Mouse (Mus musculus): Measurements from ENCODE around the gene Ascc2. TPM values are rescaled to one million over a fixed set of nuclear protein-coding genes. Genes with fewer than 3 reads are reported as not detected.
"Not testable (repeated sequence)": the region's sequence is repeated elsewhere in the genome, so short reads cannot be mapped to it uniquely, and the experiment has no call there.

The Ascc2 gene
- total RNA-seq, 2 experiments from 2014 or later, result 14.9 to 15.3 TPM

GRCm38 (mm10) chr11:4679441-4679832 lies 41.9 kb downstream of the Ascc2 start:
- DNase-seq, result no peak
- intact Hi-C loops (cut with DNase I), result no loop called here

DNA sequence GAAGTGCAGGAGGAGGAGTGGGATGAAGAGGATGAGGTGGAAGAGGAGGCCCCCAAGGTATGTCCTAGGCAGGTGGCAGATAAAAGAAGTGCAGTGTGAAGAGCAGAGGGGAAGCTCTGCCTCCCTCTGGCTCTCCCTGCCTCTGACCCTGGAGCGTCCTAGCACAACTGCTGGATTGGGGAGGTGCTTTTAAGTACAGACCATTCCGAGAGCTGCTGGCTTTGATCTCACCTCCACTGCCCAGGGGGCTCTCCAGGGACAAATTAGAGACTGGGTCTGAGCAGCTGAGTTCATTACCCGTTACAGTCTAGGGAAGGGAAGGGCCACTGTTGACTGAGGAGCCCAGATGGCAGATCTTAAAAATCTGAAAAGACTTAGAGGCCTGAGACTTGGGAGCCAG lies 42.6 kb downstream of the Ascc2 start:
- DNase-seq, result no peak
- intact Hi-C loops (cut with DNase I), result no loop called here

DNA sequence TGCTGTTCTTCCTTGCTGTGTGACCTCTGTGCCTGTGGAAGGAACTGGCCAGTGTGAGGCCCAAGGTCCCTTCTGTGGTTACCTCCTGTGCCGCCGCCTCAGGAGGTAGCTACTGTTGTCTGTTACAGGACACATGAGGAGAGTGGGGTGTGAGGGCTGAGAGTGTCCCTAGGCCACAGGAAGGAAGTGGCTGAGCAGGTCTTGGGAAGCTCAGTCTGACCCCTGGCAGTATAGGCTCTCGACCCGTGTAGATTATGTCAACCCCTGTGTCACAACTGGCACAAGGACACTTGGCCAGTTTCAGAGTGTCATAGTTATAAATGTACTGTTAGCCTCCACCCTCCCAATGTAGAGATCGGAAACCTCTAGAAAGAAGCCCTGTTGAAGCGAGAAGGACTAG lies 46.0 kb downstream of the Ascc2 start:
- intact Hi-C loops (cut with DNase I), result no loop called here

DNA sequence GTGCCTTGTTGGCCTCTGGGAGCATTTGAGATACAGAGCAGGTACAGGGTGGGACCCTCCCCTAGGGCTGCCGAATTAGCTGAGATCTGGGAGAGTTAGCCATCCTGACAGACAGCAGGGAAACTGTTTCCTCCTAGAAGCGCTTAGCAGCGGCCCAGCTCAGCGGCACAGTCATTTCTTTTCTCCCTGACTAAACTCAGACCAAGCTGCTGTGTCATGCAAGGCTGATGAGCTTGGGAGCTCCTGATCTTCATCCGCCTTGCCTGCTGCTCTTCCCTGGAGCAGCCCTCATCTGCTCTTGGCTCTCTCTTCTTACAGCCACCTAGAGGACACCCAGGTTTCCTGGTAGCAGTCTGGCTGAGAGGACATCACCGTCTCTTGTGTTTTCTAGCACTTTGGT lies 46.6 kb downstream of the Ascc2 start:
- intact Hi-C loops (cut with DNase I), result no loop called here
- no peak for DNase-seq

More for the DNA sequence above, 46.0 kb downstream of the Ascc2 start:
- DNase-seq, result no peak

DNA sequence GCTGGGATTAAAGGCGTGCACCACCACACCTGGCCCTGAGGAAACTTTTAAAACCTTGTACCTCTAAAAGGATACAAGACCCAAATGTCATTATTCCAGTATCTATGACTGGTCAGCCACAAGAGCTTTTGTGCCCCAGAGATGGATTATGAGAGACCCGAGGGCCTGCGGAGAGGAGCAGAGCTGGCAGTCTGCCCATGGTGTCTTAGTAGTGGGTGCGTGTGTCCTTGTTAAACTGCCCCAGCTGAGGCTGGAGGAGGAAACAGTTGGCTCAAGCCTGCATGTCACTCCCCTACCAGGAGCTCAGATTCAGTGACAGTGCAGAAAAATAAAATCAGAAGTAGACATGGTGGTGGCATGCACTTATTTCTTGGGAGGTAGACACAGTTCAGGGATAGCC lies 47.5 kb downstream of the Ascc2 start:
- DNase-seq, result no peak
- intact Hi-C loops (cut with DNase I), result loop anchor here (5.0 kb wide), 1 partner anchor 248 kb away; no protein-coding TSS in a partner anchor

GRCm38 (mm10) chr11:4685510-4685909 lies 48.0 kb downstream of the Ascc2 start:
- intact Hi-C loops (cut with DNase I), result loop anchor here (5.0 kb wide), 1 partner anchor 248 kb away; no protein-coding TSS in a partner anchor
- no peak for DNase-seq

DNA sequence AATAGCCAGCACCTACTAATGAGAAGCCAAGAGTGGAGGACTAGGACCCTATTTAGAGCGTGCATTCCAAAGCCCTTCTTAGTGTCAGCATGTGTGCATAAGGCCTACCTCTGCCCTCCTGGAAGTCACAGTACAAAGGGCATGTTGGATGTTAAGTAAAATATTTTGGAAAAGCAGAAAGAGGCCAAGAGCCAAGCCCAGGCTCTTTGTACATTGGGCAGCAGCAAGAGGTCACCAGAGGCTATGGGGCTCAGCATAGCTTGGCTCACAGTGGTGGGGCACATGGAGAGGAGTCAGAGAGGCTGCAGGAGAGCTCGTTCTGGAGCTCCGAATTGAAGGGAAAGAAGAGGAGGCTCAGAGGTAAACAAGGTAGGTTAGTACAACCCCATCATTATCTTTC lies 49.5 kb downstream of the Ascc2 start:
- intact Hi-C loops (cut with DNase I), result loop anchor here (5.0 kb wide), 1 partner anchor 250 kb away; no protein-coding TSS in a partner anchor
- DNase-seq, result no peak

GRCm38 (mm10) chr11:4687874-4688273 lies 50.3 kb downstream of the Ascc2 start:
- no peak for DNase-seq
- intact Hi-C loops (cut with DNase I), result loop anchor here (5.0 kb wide), 1 partner anchor 251 kb away; no protein-coding TSS in a partner anchor

- DNase-seq, result no peak
- intact Hi-C loops (cut with DNase I), result loop anchor here (5.0 kb wide), 1 partner anchor 252 kb away; no protein-coding TSS in a partner anchor
These were observed 51.3 kb downstream of the Ascc2 start for GRCm38 (mm10) chr11:4688632-4689380.

- intact Hi-C loops (cut with DNase I), result no loop called here
- DNase-seq, result no peak
These were observed 52.8 kb downstream of the Ascc2 start for GRCm38 (mm10) chr11:4690353-4690752.

GRCm38 (mm10) chr11:4691213-4691612 lies 53.7 kb downstream of the Ascc2 start:
- no peak for DNase-seq
- intact Hi-C loops (cut with DNase I), result no loop called here

GRCm38 (mm10) chr11:4692162-4692561 lies 54.6 kb downstream of the Ascc2 start:
- DNase-seq, result no peak
- intact Hi-C loops (cut with DNase I), result no loop called here

DNA sequence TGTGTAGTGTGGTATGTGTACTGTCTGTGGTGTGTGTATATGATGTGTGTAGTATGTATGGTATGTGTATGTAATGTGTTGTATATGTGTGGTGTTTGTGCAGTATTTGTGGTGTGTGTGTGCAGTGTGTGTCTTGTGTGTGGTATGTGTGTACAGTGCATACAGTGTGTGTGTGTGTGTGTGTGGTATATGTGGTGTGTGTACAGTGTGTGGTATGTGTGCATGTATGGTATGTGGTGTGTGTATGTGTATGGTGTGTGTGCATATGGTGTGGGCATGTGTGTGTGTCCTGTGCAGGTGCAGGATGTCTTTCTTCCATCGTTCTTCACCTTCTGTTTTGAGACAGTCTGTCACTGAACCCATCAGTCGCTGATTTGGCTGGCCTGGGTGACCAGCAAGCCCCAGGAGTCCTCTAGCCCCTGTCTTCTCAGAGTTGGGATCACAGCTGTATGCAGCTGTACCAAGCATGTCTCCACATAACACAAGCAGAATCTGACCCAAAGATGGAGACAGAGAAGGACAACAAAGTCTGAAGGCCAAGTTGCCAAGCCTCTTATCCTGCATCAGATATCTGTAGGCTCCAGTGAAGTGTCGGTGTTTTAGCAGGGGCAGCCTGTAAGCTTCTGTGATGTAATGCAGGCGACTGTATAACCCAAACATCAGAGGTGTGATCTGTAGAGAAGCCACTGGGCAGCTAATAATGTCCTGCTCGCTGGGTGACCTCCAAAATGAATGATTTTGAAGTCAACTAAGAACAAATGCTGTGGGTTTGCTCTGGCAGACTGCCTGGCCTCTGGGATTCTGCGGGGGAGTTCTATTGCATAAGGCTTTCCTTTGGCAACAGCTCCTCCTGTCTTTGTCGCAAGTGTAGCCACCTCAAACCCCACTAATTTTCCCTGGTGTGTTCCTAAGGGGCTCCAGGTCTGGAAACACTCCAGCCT lies 59.8 kb downstream of the Ascc2 start:
- intact Hi-C loops (cut with DNase I), result no loop called here
- peak; percentile 59 to 67 for DNase-seq

GRCm38 (mm10) chr11:4700726-4701125 lies 63.2 kb downstream of the Ascc2 start:
- intact Hi-C loops (cut with DNase I), result no loop called here
- no peak for DNase-seq

DNA sequence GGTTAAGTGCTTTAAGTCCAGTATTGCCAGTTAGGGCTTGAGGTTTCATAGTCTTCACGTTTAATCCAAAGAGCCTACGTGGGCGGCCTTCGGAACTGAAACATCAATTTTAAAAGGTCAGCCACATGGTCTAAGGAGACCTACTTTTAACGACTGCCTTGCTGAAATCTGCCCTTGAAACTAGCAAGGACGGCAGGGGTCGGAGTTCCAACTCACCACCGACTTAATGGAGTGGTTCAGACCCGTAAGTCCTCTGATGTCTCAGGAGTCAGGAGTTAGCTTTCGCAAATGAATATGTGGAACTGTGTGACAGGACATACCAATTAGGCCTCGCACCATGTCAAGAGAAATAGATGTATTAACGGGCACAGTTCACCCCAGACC lies 66.1 kb downstream of the Ascc2 start:
- intact Hi-C loops (cut with DNase I), result no loop called here
- no peak for DNase-seq

DNA sequence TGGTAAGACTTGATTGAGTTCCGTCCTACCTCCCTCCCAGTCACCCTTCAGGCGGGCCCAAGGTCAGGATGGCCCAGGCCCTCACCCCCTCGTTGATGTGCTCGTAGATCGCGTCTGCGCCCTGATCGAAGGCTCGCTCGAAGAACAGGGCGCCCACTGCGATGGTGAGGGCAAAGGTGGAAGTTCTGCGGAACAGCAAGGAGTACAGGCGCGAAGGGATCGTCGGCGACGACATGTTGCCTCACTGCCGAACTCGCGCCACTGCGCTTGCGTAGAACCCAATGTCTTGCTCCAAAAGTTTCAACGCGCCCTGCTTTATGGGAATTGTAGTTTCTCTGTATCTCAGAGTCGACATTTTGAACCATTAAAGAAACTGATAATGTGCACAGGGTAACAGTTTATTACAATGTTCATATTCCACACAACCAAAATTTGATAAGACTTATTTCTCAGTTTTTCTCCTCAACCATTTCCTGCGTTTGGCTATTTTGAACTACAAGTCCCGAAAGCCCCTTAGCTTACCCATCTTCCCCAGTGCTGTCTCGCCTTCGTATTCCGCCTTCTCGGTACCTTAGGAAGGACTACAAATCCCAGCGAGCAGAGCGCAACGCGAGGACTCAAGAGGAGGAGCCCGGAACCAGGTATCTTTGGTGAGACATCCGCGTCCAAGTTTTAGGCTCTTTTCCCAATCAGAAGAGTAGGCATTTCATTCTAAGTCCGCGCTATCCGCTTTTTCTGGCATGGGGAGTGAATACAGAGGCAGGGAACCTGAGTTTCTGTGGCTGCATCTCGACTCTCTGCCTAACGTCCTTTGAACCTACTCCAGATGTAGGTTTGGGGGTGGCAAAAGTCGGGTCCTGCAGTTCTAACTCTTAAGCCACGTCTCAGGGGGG lies 66.8 kb downstream of the Ascc2 start, which contains the start of the genes Uqcr10 and Zmat5:
Gene Uqcr10 (minus strand): TSS at position 271 of the 893 bp plus-strand sequence.
Gene Zmat5 (plus strand): TSS at position 607 of the 893 bp plus-strand sequence.
- intact Hi-C loops (cut with DNase I), result no loop called here
- peak; percentile 92 to 95 for DNase-seq

GRCm38 (mm10) chr11:4705178-4705577 lies 67.6 kb downstream of the Ascc2 start:
- intact Hi-C loops (cut with DNase I), result no loop called here
- no peak for DNase-seq

DNA sequence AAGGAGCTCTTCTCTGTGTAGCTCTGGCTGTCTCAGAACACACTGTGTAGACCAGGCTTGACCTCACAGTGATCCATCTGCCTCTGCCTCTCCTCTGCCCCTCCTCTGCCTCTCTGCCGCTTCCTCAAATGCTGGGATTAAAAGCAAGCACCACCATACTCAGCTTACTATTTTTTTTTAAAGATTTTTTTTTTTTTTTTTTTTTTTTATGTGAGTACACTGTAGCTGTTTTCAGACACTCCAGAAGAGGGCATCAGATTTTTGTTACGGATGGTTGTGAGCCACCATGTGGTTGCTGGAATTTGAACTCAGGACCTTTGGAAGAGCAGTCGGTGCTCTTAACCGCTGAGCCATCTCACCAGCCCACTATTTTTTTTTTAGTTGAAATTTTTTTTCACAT lies 72.6 kb downstream of the Ascc2 start:
- DNase-seq; intact Hi-C loops (cut with DNase I): not testable (repeated sequence)

GRCm38 (mm10) chr11:4712822-4713221 lies 75.3 kb downstream of the Ascc2 start:
- intact Hi-C loops (cut with DNase I), result no loop called here
- no peak for DNase-seq

- intact Hi-C loops (cut with DNase I), result no loop called here
- no peak for DNase-seq
These were observed 77.2 kb downstream of the Ascc2 start for GRCm38 (mm10) chr11:4714727-4715126.
